22 mouse cellular contexts compared by ENCODE assay signal in the genomic region with DNA sequence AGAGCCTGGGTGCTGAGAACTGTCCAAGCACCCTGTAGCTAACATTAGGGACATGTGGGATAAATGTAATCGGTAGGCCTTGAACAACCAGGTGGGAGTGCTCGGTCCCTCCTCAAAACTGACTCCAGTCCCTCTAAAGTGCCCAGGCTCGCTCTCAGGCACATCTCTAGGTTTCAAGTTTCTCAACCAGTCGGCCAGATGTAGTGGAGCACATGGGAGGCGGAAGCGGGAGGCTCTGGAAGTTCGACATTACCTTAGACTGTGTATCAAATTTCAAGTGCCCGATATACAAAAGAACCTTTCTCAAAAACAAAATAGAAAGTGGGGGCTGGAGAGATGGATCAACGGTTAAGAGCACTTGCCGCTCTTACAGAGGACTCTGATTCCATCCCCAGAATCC. TPM values are rescaled to one million over a fixed set of nuclear protein-coding genes. Genes with fewer than 3 reads are reported as not detected.
"Had no signal": no experiment of that assay in that cellular context is flagged by ENCODE, and none has a peak within 500 bp of the region (broad histone marks: within the 10 kb centered on the region; RNA-seq: fewer than 3 reads in every experiment).

No protein-coding gene starts in this region.

- ATAC-seq: liver, embryonic 12.5 days; midbrain, embryonic 13.5 days; midbrain, embryonic 16.5 days had no signal

- H3K9ac ChIP-seq: liver, embryonic 12.5 days; liver, embryonic 15.5 days; lung, embryonic 15.5 days; neural tube, embryonic 13.5 days; stomach, embryonic 15.5 days had no signal

- H3K27ac ChIP-seq: liver, embryonic 12.5 days; liver, embryonic 15.5 days; lung, embryonic 15.5 days; macrophage; midbrain, embryonic 10.5 days; midbrain, embryonic 13.5 days; neural tube, embryonic 13.5 days; stomach, embryonic 15.5 days had no signal

- H3K9me3 ChIP-seq: limb, embryonic 13.5 days; liver, embryonic 12.5 days; liver, embryonic 15.5 days; lung, embryonic 15.5 days; midbrain, embryonic 10.5 days; midbrain, embryonic 13.5 days; neural tube, embryonic 13.5 days; stomach, embryonic 15.5 days had no signal

- H3K4me3 ChIP-seq: limb, embryonic 13.5 days; liver, embryonic 12.5 days; liver, embryonic 15.5 days; lung, embryonic 15.5 days; midbrain, embryonic 10.5 days; midbrain, embryonic 13.5 days; myocyte; neural tube, embryonic 13.5 days; stomach, embryonic 15.5 days had no signal

- DNase-seq: kidney, adult 9 months; kidney, postnatal 14 days; kidney, postnatal 4 days; layer of hippocampus, adult 9-11 months; liver; lung, postnatal 14 days; retina, postnatal 1 day; right cerebral cortex, postnatal 25 days; spleen, adult 18-20 months; thymus, postnatal 25 days had no signal

- H3K4me2 ChIP-seq: limb, embryonic 13.5 days; liver, embryonic 12.5 days; liver, embryonic 15.5 days; lung, embryonic 15.5 days; midbrain, embryonic 13.5 days; neural tube, embryonic 13.5 days; stomach, embryonic 15.5 days had no signal

- H3K36me3 ChIP-seq: limb, embryonic 13.5 days; liver, embryonic 15.5 days; lung, embryonic 15.5 days; midbrain, embryonic 10.5 days; midbrain, embryonic 13.5 days; neural tube, embryonic 13.5 days; stomach, embryonic 15.5 days had no signal

- H3K27me3 ChIP-seq: limb, embryonic 13.5 days; liver, embryonic 12.5 days; liver, embryonic 15.5 days; lung, embryonic 15.5 days; midbrain, embryonic 13.5 days; neural tube, embryonic 13.5 days; stomach, embryonic 15.5 days had no signal

RNA-seq across cellular contexts. Expression of gene Ttc21a, which starts 2.2 kb away (rescaled TPM):
- total RNA-seq: monocyte, adult 5-6 weeks had no signal
